Mouse (Mus musculus) fat pad, adult 2 months (tissue): ENCODE measurements around the gene Itpk1.

ENCODE experiments used
- DNase-seq: peaks from one replicate; pipeline ENCODE4 v3.0.0-alpha.2; 2011; ENCODE audit warnings: low read depth, low spot score; ENCODE audit errors: extremely low read depth

Gene Itpk1

DNA sequence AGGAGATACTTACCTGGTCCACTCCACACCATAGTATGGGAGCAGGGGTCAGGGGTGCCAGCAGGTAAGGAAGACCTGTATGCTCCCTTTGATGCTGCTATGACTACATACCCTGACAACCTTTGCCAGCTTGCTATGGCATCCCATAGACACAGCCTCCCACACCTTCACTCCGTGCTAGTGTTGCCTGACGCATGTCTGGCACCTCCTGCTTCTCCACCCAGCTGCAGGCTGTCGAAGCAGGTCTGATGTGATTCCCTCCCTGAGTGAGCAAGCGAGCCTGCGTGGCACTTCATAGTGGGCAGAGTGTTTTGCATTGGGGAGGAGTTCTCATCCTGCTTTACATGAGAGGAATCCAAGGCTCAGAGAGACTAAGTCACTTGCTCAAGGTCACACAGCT, 147.4 kb downstream of the Itpk1 start:
- DNase-seq = no peak

DNA sequence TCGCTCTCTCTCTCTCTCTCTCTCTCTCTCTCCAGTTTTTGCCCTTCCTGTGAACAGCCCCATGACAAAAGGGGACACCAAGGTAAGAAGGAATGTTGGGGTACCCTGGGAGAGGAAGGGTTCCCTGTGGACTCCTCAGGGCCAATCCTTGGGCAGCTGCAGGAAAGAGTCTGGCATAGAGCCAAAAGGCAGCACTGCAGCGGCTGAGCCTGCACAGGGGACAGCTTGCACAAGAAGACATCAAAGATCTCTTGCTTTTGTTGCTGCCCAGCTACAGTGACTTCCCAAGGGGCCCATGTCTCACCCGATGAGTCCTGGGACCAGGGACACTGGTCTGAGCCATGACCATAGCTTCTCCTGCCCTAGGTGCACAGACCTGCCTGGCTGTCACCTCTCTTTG, 148.9 kb downstream of the Itpk1 start:
- DNase-seq = no peak

DNA sequence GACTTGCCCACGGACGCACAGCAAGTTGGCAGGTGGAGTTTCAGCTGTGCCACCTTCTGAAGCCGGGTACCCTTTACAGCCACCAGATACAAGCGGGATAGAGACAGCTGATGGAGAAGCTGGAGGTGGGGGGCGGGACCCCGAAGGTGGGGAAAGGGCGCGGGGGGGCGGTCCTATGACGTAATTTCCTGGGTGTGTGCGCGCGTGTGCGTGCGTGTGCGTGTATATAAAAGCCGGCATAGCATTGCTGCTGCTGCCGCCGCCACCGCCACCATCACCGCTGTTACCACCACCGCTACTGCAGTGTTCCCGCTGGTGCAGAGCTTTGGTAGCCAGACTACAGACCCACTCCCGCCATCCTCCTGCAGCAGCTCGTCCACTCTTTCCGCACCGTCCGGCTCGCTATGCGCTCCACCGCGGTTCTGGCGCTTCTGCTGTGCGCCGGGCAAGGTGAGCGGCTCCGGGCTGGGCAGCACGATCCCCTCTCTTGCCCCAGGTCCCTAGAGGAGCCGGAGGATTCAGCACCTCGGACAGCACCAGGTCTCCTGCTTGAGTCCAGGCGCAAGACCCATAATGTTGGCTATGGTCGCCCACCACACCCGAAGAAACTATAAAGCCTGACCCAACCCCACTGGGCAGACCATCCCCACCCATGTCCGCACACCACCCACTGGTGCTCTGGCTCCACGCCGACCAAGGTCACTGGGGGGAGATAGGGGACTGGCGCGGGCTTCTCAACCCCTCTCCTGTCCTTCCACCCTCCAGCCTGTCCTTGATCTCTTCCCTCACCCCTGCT, 149.8 kb downstream of the Itpk1 start, which contains the start of gene Chga:
TSS of gene Chga (plus strand) at position 249 of the 796 bp plus-strand sequence.
- no peak for DNase-seq

DNA sequence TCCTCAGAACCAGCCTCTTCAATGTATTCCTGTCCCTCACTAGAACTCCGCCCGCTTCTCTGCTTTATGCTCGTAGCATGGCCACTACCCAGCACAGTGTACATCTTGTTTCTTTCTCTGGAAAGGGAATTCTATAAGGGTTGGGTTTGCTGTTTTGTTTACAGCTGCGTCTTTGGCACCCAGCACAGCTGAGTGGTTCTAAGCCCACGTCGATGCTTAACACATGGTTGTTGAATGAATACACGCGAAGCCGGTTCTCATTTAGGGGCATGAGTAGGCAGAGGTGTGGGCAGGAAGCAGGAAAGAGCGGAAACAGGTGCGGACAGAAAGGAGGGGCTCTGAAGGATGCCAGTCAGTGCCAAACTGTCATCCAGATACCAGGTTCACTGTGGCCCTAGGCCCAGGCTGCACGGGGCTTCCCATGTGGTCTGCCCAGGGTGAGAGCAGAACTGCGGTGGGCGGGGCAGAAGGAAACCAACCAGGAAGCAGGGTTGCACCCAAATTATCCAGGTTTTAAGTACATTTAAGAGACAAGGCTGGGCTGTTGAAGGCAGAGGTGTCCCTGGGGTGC, 150.9 kb downstream of the Itpk1 start:
- DNase-seq = no peak

DNA sequence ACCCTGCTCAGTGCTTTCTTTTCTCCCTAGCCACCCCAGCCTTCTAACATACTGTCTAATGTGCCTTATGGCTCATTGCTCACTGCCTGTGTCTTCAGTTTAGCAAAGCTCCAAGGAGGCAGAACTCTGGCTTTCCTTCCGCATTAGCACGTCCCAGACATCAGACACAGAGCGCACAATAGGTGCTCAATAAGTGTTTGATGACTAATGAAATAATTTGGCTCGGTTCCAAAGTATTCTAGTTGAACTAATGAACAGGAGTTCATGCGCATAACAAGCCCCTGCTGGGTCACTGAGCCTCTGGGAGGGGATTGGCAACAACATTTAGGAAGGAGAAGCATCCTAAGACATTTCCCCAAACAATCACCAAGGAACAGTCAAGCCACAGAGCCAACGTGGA, 152.7 kb downstream of the Itpk1 start:
- DNase-seq = no peak

DNA sequence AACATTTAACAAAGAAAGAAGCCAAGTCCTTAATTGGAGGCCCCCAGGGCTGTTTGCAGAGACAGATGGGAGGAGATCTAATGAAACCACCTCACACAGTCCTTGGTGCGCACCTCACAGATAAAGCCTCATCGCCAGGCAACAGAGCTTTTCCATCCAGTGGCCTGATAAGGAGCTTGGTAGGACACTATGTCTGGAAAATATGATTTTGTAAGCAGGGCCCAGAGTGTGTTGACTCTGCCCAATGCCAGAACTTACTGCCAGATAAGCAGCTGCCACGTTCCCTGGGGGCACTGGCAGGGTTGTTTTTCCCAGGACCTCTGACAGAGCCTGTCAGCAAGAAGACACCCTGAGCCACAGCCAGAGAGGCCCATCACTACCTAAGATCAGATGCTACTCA, 153.5 kb downstream of the Itpk1 start:
- no peak for DNase-seq

DNA sequence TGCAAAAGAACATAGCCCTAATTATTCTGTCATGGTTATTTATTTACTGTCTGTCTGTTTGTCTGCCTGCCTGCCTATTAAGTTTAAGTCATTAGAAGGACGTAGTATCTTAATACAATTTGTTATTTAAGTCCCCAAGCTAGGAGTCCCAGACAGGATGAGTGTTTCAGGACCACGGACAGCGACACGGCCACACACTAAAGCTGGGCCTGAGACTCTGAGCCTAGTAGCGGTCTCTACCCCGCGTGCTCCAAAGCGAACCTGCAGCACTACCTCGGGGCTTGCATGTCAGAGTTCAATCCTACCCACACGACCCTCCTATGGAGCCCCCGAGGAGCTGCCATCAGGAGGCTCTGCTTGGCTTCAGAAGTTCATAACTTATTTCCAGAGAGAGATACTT, 154.2 kb downstream of the Itpk1 start:
- DNase-seq = no peak

DNA sequence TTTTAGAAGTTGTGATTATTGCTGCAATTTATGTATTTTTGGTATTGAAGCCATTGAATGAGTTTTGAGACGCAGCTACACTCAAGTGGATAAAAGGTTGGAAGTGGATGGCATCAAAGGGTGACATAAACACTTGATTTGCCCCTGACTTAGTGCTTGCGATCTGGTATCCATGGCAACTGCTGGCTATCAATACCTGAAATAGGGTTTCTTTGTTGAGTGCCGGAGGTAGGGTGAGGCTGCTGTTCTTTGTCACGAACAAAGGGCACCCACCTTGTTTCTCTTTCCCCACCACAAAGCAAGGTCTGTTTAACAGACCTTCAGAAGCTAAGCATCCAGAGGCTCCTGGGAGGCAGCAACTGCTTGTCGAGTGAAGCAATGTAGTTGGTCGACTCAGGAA, 159.6 kb downstream of the Itpk1 start:
- DNase-seq = no peak

DNA sequence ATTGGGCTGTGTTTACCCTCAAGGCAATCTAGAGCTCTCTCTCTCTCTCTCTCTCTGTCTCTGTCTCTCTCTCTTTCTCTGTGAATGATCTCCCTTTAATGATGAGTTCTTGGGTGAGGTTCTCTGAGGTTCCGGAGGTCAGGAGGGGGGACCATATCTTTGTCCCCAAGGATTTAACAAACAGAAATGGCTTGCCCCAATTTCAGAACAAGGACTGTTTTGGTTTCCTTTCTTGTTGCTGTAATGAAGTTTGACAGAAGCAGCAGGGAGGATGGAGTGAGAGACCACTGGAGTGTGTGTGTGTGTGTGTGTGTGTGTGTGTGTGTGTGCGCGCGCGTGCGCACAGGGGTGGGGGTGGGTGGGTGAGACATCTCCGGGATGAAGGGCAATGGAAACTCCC, 163.6 kb downstream of the Itpk1 start:
- no peak for DNase-seq

DNA sequence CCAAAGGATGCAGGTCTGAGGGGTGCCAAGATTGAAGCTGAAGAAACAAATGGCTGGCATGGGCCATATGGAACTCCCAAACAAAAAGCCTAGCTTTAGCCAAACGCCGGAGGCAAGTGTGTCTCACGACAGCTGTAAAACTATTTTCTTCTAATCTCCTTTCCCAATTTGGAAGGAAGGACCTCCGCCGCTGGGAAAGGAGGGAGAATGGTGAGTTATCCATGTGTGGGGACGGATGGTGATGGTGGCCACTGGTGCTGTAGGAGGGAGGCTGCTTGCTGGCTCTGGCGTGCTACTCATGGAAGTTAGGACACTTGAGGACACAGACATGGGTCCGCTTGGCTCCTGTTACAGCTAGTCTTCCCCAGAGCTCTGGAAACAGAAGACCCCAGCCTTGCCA, 164.5 kb downstream of the Itpk1 start:
- no peak for DNase-seq

DNA sequence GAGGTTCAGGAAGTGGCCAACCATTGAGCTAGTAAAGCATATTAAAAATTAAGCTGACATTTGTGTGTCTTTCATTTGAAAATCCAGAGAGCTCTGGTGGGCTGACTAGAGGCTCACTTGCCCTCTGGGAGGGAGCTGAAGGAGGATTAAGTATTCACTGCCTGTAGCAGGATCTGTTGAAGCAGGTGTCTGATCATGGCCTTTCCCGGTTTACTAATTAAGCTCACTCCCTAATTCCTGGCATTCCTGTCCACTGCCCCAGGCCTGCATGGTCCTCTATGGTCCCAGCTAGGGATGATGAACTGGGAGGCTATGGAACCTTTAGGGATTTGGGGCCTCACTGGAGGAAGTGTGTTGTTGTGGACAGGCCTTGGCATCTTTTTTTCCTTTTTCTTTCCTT, 168.9 kb downstream of the Itpk1 start:
- no peak for DNase-seq

DNA sequence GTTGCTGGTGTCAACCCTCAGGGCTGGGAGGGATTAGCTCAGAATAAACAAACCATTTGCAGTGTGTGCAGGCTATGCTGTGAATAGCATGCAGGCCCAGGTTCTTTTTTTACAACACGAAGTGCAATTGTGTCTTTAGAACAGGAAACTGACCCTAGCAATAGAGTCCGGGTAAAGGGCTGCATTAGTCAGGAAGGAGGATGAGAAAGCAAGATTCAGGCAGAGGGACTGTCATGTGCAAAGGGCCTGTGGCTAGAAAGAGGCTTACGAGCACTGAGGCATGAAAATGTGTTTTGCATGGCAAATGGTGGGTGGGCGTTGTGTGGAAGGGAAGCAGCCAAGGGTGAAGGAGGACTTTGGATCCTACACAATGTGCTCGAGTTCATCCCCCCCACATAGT, 176.7 kb downstream of the Itpk1 start:
- no peak for DNase-seq

DNA sequence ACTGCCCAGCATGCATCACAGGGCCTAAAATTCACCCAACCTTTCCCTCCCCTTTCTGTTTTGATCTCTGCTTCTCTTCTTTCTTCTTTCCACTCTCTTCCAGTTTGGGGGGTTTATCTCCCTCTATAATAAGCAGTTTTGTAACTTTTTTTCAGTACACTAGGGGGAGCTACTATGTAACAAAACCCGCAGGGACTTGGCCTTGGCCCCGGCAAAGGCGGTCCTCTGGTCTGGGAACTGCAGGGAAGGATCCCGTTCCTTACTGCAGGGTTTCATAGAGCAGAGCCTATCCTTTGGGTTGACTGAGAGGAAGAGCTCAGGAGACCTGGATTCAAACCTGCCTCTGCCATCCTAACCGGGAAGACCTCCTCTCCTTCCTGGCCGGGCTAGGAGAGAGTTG, 180.0 kb downstream of the Itpk1 start:
- DNase-seq = no peak

DNA sequence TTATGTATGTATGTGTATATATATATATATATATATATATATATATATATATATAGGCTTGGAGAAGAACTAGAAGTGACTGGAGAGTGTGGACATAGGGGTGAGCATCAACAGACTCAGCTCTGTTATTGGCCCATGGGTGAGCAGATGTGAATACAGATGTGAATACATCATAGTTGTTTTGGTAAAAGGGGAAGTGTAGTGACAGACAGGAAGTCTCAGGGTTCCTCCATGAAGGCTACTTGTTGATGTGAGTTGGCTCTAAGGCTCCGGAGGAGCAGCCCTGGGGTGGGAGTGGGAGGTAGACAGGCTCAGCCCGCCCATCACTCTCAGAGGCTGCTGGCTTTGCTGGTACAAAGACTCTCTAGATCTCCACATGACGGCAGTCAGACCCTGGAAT, 180.5 kb downstream of the Itpk1 start:
- no peak for DNase-seq

DNA sequence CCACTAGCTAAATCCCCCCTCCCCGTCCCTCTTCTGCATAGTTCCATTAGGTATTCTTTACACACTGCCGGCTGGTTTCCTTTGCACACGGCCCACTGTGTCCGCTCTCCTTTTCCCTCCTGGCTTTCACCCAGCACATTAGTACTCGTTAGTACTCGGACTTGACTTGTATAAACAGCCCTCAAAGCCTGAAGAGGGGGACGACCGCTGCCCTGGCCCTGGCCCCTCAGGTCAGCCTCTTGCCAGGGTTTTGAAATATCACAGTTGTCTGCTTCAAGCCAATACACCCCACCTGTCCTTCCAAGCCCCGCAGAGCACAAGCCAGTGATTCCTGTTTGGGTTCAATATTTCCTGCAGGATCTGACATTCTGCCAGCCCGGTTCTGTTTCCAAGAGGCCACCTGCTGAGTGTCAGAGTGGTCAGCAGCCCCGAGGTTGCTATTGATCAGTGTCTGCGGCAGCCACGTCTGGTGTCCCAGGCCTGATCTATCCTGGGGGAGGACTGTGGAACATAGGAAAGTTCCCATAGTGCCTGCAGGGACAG, 182.9 kb downstream of the Itpk1 start:
- DNase-seq = no peak

DNA sequence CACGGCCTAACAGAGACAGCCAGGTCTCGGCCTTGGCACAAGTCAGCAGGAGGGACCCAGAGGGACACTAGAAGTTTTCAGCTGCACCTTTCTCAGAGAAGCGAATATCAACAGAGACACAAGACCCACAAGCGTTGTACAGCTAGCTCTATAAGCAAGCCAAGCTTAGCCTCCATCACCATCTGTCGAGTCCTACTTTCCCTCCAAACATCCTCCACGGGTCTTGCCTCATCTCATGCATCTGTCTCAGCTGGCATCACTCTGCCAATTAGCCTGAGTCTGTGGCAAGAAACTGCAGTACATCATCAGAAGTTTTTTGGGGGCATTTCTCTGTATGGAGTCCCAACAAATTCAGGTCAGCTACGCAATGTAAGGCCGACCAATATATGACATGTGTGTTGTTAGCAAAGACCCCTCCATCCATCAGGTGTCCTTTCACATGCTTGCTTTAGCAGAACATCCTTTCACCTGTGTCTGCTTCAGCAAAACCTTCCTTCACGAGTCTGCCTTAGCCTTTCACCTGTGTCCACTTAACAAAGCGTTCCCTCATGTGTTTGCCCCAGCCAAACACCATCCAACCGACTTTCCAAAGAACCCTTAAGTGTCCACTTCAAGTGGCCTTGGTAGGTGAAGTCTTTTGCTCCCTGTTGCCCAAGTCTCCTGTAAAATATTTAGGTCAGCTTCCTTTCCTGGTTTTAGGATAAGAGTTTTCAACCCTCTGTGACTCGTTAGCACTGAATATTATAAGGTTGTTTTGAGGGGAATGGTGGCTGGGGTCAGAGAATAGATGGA, 184.6 kb downstream of the Itpk1 start:
- DNase-seq = no peak
